Mouse (Mus musculus) olfactory bulb, adult 2 months (tissue): ENCODE measurements around the gene Frmd8.

Experiments used
- CTCF ChIP-seq: fragments of 200-500 bp; IDR thresholded peaks from 2 replicates; pipeline ENCODE4 v1.5.1; 2012; ENCODE audit warnings: low read depth, mild to moderate bottlenecking, low read length, moderate library complexity; ENCODE audit not compliant: insufficient read depth
- POLR2A ChIP-seq: fragments of 200-500 bp; IDR thresholded peaks from 2 replicates; pipeline ENCODE4 v1.6.1; 2012; ENCODE audit warnings: mild to moderate bottlenecking, low read depth, low read length, moderate library complexity; ENCODE audit not compliant: insufficient read depth

DNA sequence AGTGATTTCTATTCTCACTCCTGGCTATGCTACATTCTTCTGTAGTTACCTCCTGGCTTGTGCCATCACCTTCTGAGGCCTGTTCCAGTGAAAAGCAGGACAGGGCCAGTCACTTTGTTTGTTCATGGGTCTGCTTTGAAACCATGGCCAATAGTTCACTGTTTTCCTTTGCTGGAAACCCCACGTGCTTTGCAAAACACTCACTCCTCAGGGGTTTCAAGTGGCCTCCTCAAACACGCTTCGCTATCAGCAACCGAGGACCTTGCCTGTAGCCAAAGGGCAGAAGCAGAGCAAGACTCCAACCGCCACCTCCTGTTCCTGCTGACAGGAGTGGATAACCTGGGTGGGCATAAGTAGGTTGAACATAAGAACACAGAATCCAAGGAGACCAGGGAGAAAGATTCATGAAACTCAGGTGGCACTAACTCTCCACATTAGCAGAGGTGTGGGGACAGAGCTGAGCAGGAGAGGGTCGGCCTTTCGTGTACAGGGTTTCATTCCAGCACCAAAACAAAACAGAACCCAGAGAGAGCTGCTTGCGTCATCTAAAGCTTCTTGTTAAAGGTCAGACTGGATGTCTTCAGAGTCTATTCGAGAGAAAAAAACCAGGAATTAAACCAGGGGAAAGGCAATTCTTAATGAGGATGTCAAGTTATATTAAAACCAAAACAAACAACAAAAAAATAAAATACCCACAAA is 47.5 kb downstream of the Frmd8 start:
- no peak for TF ChIP-seq POLR2A
- no peak for TF ChIP-seq CTCF
